Mouse (Mus musculus) WW6 (cell line): Measurements from ENCODE around the gene Nanog.
"Not testable (repeated sequence)": the region's sequence is repeated elsewhere in the genome, so short reads cannot be mapped to it uniquely, and the experiment has no call there.

ENCODE experiments used
- DNase-seq: peaks from one replicate; pipeline ENCODE4 v3.0.0-alpha.2; 2013; ENCODE audit warnings: low read depth, low spot score

The Nanog gene

GRCm38 (mm10) chr6:122707036-122707800, at the start of gene Nanog:
Gene Nanog (plus strand): TSS chr6:122707489.
- DNase-seq: peak; percentile 85

- no peak for DNase-seq
Measured at GRCm38 (mm10) chr6:122657630-122658029, 49.7 kb upstream of the Nanog start.

GRCm38 (mm10) chr6:122659567-122659966, 47.7 kb upstream of the Nanog start:
- no peak for DNase-seq

GRCm38 (mm10) chr6:122660601-122661379, 46.5 kb upstream of the Nanog start:
- no peak for DNase-seq

- no peak for DNase-seq
Measured at GRCm38 (mm10) chr6:122662551-122663264, 44.6 kb upstream of the Nanog start.

GRCm38 (mm10) chr6:122663596-122664206, 43.6 kb upstream of the Nanog start:
- DNase-seq: no peak

- DNase-seq: no peak
Measured at GRCm38 (mm10) chr6:122665866-122666265, 41.4 kb upstream of the Nanog start.

GRCm38 (mm10) chr6:122667715-122668114, 39.6 kb upstream of the Nanog start:
- no peak for DNase-seq

GRCm38 (mm10) chr6:122668823-122669222, 38.5 kb upstream of the Nanog start:
- DNase-seq: no peak

GRCm38 (mm10) chr6:122669406-122670200, 37.7 kb upstream of the Nanog start:
- DNase-seq: peak; percentile 99

- DNase-seq: no peak
Measured at GRCm38 (mm10) chr6:122670201-122670551, 37.1 kb upstream of the Nanog start.

- no peak for DNase-seq
Measured at GRCm38 (mm10) chr6:122670841-122671240, 36.4 kb upstream of the Nanog start.

- DNase-seq: no peak
Measured at GRCm38 (mm10) chr6:122672746-122673145, 34.5 kb upstream of the Nanog start.

GRCm38 (mm10) chr6:122682646-122683045, 24.6 kb upstream of the Nanog start:
- DNase-seq: no peak

- no peak for DNase-seq
Measured at GRCm38 (mm10) chr6:122686709-122687108, 20.6 kb upstream of the Nanog start.

- no peak for DNase-seq
Measured at GRCm38 (mm10) chr6:122689411-122690055, 17.8 kb upstream of the Nanog start.

- DNase-seq: no peak
Measured at GRCm38 (mm10) chr6:122690082-122690481, 17.2 kb upstream of the Nanog start.

GRCm38 (mm10) chr6:122695398-122695797, 11.9 kb upstream of the Nanog start:
- DNase-seq: no peak

- DNase-seq: not testable (repeated sequence)
Measured at GRCm38 (mm10) chr6:122699628-122700027, 7.7 kb upstream of the Nanog start.

GRCm38 (mm10) chr6:122701816-122702215, 5.5 kb upstream of the Nanog start:
- no peak for DNase-seq
